Mouse (Mus musculus): ENCODE measurements around the gene Rassf9.

DNA sequence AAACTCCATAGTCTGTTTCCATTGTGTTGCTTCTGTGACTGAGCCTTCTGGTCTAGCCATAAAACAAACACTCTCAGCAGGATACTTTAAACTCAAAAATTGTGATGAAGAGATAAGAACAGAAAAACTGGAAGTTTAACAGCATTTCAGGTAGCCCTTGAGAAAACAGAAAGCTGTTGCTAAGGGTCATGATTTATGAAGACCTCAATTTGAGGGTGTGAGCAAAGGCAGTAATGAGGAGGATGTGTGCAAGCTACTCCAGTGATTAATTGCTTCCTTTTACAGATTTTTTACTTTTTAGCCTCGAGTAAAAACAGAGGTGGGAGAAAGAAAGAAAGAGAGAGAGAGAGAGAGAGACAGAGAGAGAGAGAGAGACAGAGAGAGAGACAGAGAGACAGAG is 2.1 kb downstream of the Rassf9 start:
- TF ChIP-seq EP300 (IDR thresholded peaks at IDR 0.05) (peak; percentile 34; the same call in 1 of the 2 replicates), CTCF (IDR thresholded peaks at IDR 0.05) (no peak)
